Mouse (Mus musculus) spleen, adult 2 months (tissue): ENCODE results near the gene Olfr311. TPM values are rescaled to one million over a fixed set of nuclear protein-coding genes. Genes with fewer than 3 reads are reported as not detected.
A peak's percentile ranks its signal among the peaks of the same experiment; 100 is the strongest.
"Not testable (repeated sequence)": the region's sequence is repeated elsewhere in the genome, so short reads cannot be mapped to it uniquely, and the experiment has no call there.

ENCODE experiments used
- DNase-seq, 2 experiments: peaks; one replicate each; pipeline versions ENCODE4 v3.0.0 to v3.0.0-alpha.2; 2012 to 2021; ENCODE audit warnings: low spot score in 2 of 2, low read depth in 1 of 2
- H3K27ac ChIP-seq: fragments of 200-500 bp; 2 replicates; pipeline ENCODE4 v1.5.1; 2012; ENCODE audit warnings: low read length, inconsistent platforms; ENCODE audit not compliant: insufficient read depth
- H3K27me3 ChIP-seq: fragments of 200-500 bp; 2 replicates; pipeline ENCODE4 v1.6.1; 2012; ENCODE audit warnings: mild to moderate bottlenecking, moderate library complexity, low read length, inconsistent platforms; ENCODE audit not compliant: control insufficient read depth, insufficient read depth
- H3K36me3 ChIP-seq: fragments of 200-500 bp; 2 replicates; pipeline ENCODE4 v1.6.1; 2012; ENCODE audit warnings: mild to moderate bottlenecking, low read length, inconsistent platforms; ENCODE audit not compliant: control insufficient read depth, insufficient read depth
- H3K4me1 ChIP-seq: fragments of 200-500 bp; 2 replicates; pipeline ENCODE4 v1.6.1; 2011; ENCODE audit warnings: inconsistent platforms; ENCODE audit not compliant: control insufficient read depth, insufficient read depth, insufficient read length
- H3K4me3 ChIP-seq: fragments of 200-500 bp; 2 replicates; pipeline ENCODE4 v1.5.1; 2011; ENCODE audit warnings: mild to moderate bottlenecking, inconsistent platforms; ENCODE audit not compliant: insufficient read depth, insufficient read length; ENCODE audit errors: extremely low read depth
- CTCF ChIP-seq: fragments of 200-500 bp; IDR thresholded peaks from 2 replicates; pipeline ENCODE4 v1.5.1; 2011; ENCODE audit warnings: mild to moderate bottlenecking, inconsistent platforms; ENCODE audit not compliant: insufficient read depth, insufficient read length, insufficient replicate concordance; ENCODE audit errors: extremely low read depth
- POLR2A ChIP-seq: fragments of 200-500 bp; IDR thresholded peaks from 2 replicates; pipeline ENCODE4 v1.6.1; 2011; ENCODE audit warnings: low read depth, low read length, inconsistent platforms
- WGBS: fragments of 180-500 bp; shearing (Covaris S2); methylation state at CpG from one replicate; pipeline ENCODE4 v1.1.7; 2018; 5-methylcytosine and 5-hydroxymethylcytosine counted together
- polyA plus RNA-seq: library from polyadenylated mRNA; depleted of rRNA; stranded (reverse); fragments of >200 nt; gene quantifications from 2 replicates; pipeline ENCODE4 v1.2.3, GENCODE M21; 2012; rRNA removed

The Olfr311 gene
- polyA plus RNA-seq: not detected in 2 replicates

DNA sequence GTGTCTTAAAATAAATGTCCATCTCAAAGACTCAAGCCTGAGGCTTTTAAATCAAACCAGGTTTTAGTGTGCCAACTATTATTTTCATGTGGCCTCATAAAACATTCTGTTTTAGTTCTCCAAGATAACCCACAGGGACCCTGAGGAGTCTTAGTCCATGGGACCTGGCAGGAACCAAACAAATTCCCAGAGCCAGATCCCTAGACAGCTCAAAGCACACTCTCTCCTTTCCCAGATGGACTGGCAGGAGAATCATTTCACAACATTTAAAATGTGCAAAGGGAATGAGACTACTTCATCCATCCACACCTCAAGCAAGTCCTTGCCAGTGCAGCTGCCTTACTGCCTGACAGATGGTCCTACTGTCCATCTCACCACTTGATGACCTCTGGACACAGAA is at the start of gene Olfr311:
Olfr311 (plus strand) TSS at position 301 of the 400 bp plus-strand sequence.
- not testable (repeated sequence) for H3K4me1 ChIP-seq, H3K4me3 ChIP-seq, H3K27ac ChIP-seq, H3K36me3 ChIP-seq, H3K27me3 ChIP-seq, DNase-seq

DNA sequence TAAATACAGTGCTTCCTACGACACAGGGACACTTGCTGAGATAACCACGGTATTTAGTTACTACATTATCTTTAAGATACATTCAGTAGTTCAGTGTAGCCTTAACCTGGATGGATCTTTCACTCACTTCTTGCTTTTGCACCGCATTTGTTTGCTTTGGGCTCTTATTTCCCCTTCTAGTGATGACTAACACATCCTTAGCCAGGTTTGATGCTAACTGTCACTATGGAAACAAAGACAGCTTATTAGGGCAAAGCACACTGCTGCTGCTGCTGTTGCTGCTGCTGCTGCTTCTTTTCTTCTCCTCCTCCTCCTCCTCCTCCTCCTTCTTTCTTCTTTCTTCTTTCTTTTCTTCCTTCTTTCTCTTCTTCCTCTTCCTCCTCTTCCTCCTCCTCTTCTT is 49.5 kb upstream of the Olfr311 start:
- H3K27ac ChIP-seq: no peak overlapping the region
- WGBS: 45% methylated on average over 3 of the region's 3 CpGs
- TF ChIP-seq CTCF (no peak), POLR2A (no peak)
- no peaks in the 10 kb centered on the region for H3K27me3 ChIP-seq
- peak in 1 of 2 experiments; percentile 31 for DNase-seq
- no peak overlapping the region for H3K4me3 ChIP-seq
- H3K36me3 ChIP-seq: no peaks in the 10 kb centered on the region
- H3K4me1 ChIP-seq: no peaks in the 10 kb centered on the region; the same call in 1 of the 2 replicates

DNA sequence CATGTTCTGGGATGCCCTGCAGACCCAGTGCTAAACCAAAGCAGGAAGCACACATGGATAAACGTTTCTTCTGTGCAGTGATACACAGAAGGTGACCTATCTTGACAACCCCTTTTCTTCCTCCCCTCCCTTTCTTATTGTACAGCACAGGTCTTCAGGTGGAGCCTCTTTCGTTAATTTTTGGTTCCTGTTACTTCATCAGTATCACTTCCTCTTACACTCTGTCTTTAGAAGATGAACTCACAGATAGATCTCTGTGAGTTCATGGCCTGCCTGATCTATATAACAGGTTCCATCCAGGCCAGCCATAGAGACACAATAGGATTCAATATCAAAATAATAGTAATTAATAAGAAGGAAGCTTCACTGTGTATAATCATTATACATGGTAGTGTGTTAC is 49.0 kb upstream of the Olfr311 start:
- Histone ChIP-seq H3K36me3 (no peaks in the 10 kb centered on the region), H3K4me3 (no peak overlapping the region), H3K27ac (no peak overlapping the region), H3K27me3 (no peaks in the 10 kb centered on the region), H3K4me1 (no peaks in the 10 kb centered on the region; the same call in 1 of the 2 replicates)
- WGBS: 5% methylated on average over 2 of the region's 2 CpGs
- TF ChIP-seq POLR2A: no peak
- TF ChIP-seq CTCF: no peak
- peak in 1 of 2 experiments; percentile 39 for DNase-seq

DNA sequence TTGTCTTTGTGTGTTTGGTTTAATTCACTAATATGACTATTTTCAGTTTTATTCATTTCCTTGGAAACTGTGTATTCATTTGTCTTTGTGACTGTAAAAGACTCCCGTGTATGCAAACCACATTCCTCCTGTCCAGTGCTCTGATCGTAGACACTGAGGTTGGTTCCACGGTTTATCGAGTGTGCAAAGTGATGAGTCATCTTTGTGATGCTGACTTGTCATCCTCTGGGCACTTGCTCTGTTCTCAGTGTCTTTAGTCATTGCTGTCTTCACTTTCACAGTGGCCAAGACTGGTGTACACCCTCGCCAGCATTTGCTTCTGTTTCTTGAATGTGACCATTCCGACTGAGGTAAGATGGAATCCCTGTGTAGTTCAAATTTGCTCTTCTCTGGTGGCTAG is 48.4 kb upstream of the Olfr311 start:
- WGBS: 48% methylated on average over 6 of the region's 6 CpGs
- TF ChIP-seq CTCF (no peak), POLR2A (no peak)
- Histone ChIP-seq H3K27ac (no peak overlapping the region), H3K4me1 (no peaks in the 10 kb centered on the region; the same call in 1 of the 2 replicates), H3K27me3 (no peaks in the 10 kb centered on the region), H3K36me3 (no peaks in the 10 kb centered on the region), H3K4me3 (no peak overlapping the region)
- no peak for DNase-seq

DNA sequence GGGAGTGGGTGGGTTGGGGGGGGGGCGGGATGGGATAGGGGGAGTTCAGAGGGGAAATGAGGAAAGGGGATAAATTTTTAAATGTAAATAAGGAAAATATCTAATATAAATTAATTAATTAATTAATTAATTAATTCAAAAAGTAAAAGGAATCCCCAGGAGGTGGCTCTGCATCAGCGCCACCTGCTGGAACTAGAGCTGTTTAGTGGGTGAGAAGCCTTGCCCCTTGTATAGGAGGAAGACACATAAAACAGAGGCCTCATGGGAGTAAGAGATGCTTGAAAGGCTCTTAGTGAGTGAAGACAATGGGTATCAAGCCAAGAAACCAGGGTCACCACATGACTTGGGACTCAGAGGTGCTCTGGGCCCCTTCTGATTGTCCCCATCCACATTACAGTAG is 43.2 kb upstream of the Olfr311 start:
- Histone ChIP-seq H3K27me3 (no peaks in the 10 kb centered on the region), H3K36me3 (no peaks in the 10 kb centered on the region), H3K4me3 (no peak overlapping the region), H3K4me1 (no peaks in the 10 kb centered on the region), H3K27ac (no peak overlapping the region)
- no peak for DNase-seq
- TF ChIP-seq CTCF: no peak
- no peak for TF ChIP-seq POLR2A
- WGBS: 76% methylated on average over 2 of the region's 2 CpGs

DNA sequence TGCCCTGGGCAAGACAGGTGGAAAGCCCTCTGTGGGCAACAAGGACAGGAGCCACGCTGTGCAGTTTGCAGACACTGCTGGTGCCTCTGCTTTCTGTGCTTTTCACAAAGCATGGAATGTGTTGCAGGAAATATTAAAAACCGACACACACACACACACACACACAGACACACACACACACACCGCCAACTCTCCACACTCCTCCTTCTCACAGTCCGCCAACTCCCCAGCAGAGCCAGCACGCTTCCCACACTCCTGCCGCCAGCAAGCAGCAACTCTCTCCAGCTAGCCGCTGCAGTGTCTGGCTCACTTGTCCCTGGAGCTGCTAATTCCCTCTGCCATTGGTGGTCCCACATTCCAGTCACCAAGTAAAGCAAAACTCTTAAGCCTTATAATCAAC is 42.2 kb upstream of the Olfr311 start:
- TF ChIP-seq POLR2A (no peak), CTCF (no peak)
- 86% methylated on average over 7 of the region's 7 CpGs for WGBS
- no peak for DNase-seq

DNA sequence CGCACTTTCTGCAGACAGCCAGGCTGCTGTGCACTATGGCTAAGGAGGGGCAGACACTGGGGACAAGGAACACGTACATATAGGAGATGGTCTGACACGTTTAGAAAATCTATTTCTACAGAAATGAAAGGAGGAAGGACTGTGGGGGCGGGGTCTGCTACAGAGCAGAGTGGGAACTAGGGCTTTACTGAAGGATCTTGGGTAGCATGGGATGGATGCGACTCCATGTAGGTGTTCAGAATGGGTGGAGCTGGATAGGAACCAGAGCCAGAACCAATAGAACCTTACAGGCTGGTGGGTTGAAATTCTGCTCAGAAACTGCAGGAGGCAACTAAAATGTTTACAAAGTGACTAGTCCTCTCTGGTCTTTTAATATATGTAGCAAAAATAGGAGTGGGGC is 39.3 kb upstream of the Olfr311 start:
- 55% methylated on average over 5 of the region's 5 CpGs for WGBS
- Histone ChIP-seq H3K27ac (no peak overlapping the region), H3K27me3 (no peaks in the 10 kb centered on the region), H3K4me3 (no peak overlapping the region), H3K36me3 (no peaks in the 10 kb centered on the region), H3K4me1 (no peaks in the 10 kb centered on the region)
- no peak for DNase-seq
- TF ChIP-seq POLR2A (no peak), CTCF (no peak)

More for the DNA sequence above, 42.2 kb upstream of the Olfr311 start:
- Histone ChIP-seq H3K27ac (no peak overlapping the region), H3K36me3 (no peaks in the 10 kb centered on the region), H3K4me1 (no peaks in the 10 kb centered on the region), H3K4me3 (no peak overlapping the region), H3K27me3 (no peaks in the 10 kb centered on the region)
